Mouse (Mus musculus) embryonic facial prominence, embryonic 15.5 days (tissue): ENCODE results near the gene Pcdh9. TPM values are rescaled to one million over a fixed set of nuclear protein-coding genes. Genes with fewer than 3 reads are reported as not detected.

Experiments
- ATAC-seq: fragments of 200-750 bp; cut with Nextera tagmentation; 2 replicates; pipeline ENCODE4 v1.8.0; 2017; ENCODE audit warnings: low read depth, moderate TSS enrichment; ENCODE audit not compliant: insufficient number of reproducible peaks, low FRiP score, low TSS enrichment
- H3K27ac ChIP-seq: fragments of 300-500 bp; sonication (generic); replicated peaks from 2 replicates; pipeline ENCODE4 v1.5.1; 2015; ENCODE audit warnings: mild to moderate bottlenecking, inconsistent platforms
- H3K27me3 ChIP-seq: fragments of 300-500 bp; sonication (generic); 2 replicates; pipeline ENCODE4 v1.6.1; 2015; ENCODE audit warnings: inconsistent platforms
- H3K36me3 ChIP-seq: fragments of 300-500 bp; sonication (generic); 2 replicates; pipeline ENCODE4 v1.6.1; 2015; ENCODE audit warnings: mild to moderate bottlenecking, inconsistent platforms
- H3K4me1 ChIP-seq: fragments of 300-500 bp; sonication (generic); 2 replicates; pipeline ENCODE4 v1.6.1; 2015; ENCODE audit warnings: inconsistent platforms
- H3K4me2 ChIP-seq: fragments of 300-500 bp; sonication (generic); replicated peaks from 2 replicates; pipeline ENCODE4 v1.6.1; 2015; ENCODE audit warnings: mild to moderate bottlenecking, inconsistent platforms
- H3K4me3 ChIP-seq: fragments of 300-500 bp; sonication (generic); replicated peaks from 2 replicates; pipeline ENCODE4 v1.5.1; 2015; ENCODE audit warnings: mild to moderate bottlenecking, inconsistent platforms
- H3K9ac ChIP-seq: fragments of 300-500 bp; sonication (generic); 2 replicates; pipeline ENCODE4 v1.6.1; 2015; ENCODE audit warnings: inconsistent platforms
- H3K9me3 ChIP-seq: fragments of 300-500 bp; sonication (generic); replicated peaks from 2 replicates; pipeline ENCODE4 v1.6.1; 2016; ENCODE audit warnings: inconsistent platforms
- WGBS: fragments of 180-500 bp; shearing (Covaris S2); methylation state at CpG from one replicate; pipeline ENCODE4 v1.1.7; 2015; 5-methylcytosine and 5-hydroxymethylcytosine counted together
- polyA plus RNA-seq: library from polyadenylated mRNA; unstranded; fragments of >200 nt; fragmentation: Nextera tagmentation; extraction: Ambion mirVana; gene quantifications from 2 replicates; pipeline ENCODE4 v1.2.1, GENCODE M21; 2015

The Pcdh9 gene
- polyA plus RNA-seq, 1 experiment from 2014 or later: 58.5 TPM

DNA sequence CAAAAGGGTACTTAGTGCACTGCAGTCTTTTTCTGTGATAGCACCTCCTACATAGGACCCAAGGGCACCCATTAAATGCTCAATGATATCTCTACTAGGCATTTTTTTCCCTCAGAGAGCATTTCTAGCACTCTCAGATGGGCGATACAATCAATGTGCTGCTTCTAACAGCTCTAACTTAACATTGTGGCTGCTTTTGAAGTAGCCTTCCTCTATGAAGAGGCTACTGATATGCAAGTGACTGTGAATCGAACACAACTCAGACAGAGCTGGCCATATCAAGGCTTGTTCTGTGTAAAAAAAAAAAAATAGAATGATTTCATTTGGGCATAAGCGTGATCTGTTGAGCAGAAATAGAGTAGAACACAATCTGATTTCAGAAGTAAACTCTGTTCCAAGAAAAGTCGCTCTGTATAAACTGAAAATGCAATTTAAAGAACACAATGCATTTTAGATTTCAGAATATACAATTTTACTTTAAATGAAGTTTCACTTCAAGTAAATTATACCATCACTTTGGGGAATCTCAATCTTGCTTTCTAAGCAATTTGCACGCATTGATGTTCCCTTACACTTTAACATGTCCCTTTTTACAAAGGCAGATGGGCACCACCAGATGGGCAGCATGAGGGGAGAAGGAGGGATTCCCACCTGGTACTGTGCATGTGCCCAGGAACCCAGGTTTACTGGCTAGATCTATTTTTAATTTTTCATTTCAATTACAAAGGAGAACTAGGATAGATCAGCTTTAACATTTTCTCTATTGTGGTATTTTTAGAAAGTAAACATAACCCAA, 215.0 kb downstream of the Pcdh9 start:
- Histone ChIP-seq H3K27me3 (no peaks in the 10 kb centered on the region), H3K9ac (no peak overlapping the region), H3K36me3 (no peaks in the 10 kb centered on the region), H3K9me3 (no peaks in the 10 kb centered on the region), H3K27ac (no peak overlapping the region), H3K4me1 (no peaks in the 10 kb centered on the region), H3K4me3 (no peak overlapping the region), H3K4me2 (no peak overlapping the region)
- ATAC-seq: no peak
- 87% methylated on average over 5 of the region's 5 CpGs for WGBS

GRCm38 (mm10) chr14:93653986-93654757, 236.3 kb downstream of the Pcdh9 start:
- Histone ChIP-seq H3K36me3 (no peaks in the 10 kb centered on the region), H3K27me3 (no peaks in the 10 kb centered on the region), H3K4me3 (no peak overlapping the region), H3K4me1 (no peaks in the 10 kb centered on the region), H3K9ac (no peak overlapping the region), H3K4me2 (no peak overlapping the region), H3K27ac (no peak overlapping the region), H3K9me3 (no peaks in the 10 kb centered on the region)
- WGBS: 61% methylated on average over 9 of the region's 9 CpGs
- ATAC-seq: no peak

DNA sequence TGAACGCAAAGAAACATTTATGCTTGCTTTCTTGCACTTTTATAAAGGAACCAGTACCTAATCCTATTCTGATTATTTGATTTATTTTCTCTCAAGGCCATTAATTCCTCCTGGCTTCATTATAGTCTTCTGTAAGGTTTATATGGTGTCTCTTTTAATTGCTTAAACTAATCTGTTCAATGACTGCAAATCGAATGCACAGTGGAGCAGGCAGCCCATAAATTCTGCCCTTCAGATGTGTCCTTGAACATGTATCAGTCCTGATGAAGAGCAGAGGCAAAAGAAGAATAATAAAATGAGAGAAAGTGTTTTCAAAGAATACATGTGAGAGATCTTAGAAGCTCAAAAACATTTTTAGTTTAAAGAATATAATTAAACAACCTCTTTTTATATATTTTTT, 263.2 kb downstream of the Pcdh9 start:
- Histone ChIP-seq H3K9ac (no peak overlapping the region), H3K9me3 (no peaks in the 10 kb centered on the region), H3K27me3 (no peaks in the 10 kb centered on the region), H3K4me2 (no peak overlapping the region), H3K4me3 (no peak overlapping the region), H3K36me3 (no peaks in the 10 kb centered on the region), H3K4me1 (no peaks in the 10 kb centered on the region), H3K27ac (no peak overlapping the region)
- ATAC-seq: no peak
- WGBS: 72% methylated on average over 2 of the region's 2 CpGs

- Histone ChIP-seq H3K9me3 (no peaks in the 10 kb centered on the region), H3K9ac (no peak overlapping the region), H3K27ac (no peak overlapping the region), H3K27me3 (no peaks in the 10 kb centered on the region), H3K4me1 (no peaks in the 10 kb centered on the region), H3K36me3 (no peaks in the 10 kb centered on the region), H3K4me3 (no peak overlapping the region), H3K4me2 (no peak overlapping the region)
- no peak for ATAC-seq
- WGBS: 90% methylated on average over 1 of the region's 1 CpGs
Measured at GRCm38 (mm10) chr14:93624144-93624543, 266.3 kb downstream of the Pcdh9 start.

GRCm38 (mm10) chr14:93621211-93621610, 269.3 kb downstream of the Pcdh9 start:
- Histone ChIP-seq H3K27ac (no peak overlapping the region), H3K27me3 (no peaks in the 10 kb centered on the region), H3K4me3 (no peak overlapping the region), H3K36me3 (no peaks in the 10 kb centered on the region), H3K9me3 (no peaks in the 10 kb centered on the region), H3K9ac (no peak overlapping the region), H3K4me1 (no peaks in the 10 kb centered on the region), H3K4me2 (no peak overlapping the region)
- WGBS: 46% methylated on average over 9 of the region's 9 CpGs
- ATAC-seq: no peak

GRCm38 (mm10) chr14:93607546-93607945, 282.9 kb downstream of the Pcdh9 start:
- no peaks in the 10 kb centered on the region for H3K4me1 ChIP-seq
- WGBS: 87% methylated on average over 3 of the region's 3 CpGs

GRCm38 (mm10) chr14:93599997-93600396, 290.5 kb downstream of the Pcdh9 start:
- Histone ChIP-seq H3K27me3 (no peaks in the 10 kb centered on the region), H3K4me1 (no peaks in the 10 kb centered on the region), H3K9me3 (no peaks in the 10 kb centered on the region), H3K27ac (no peak overlapping the region), H3K36me3 (no peaks in the 10 kb centered on the region), H3K4me3 (no peak overlapping the region), H3K9ac (no peak overlapping the region), H3K4me2 (no peak overlapping the region)
- no peak for ATAC-seq
- 56% methylated on average over 4 of the region's 4 CpGs for WGBS

More at GRCm38 (mm10) chr14:93607546-93607945, 282.9 kb downstream of the Pcdh9 start:
- H3K4me2 ChIP-seq: no peak overlapping the region
- H3K27ac ChIP-seq: no peak overlapping the region
- H3K27me3 ChIP-seq: no peaks in the 10 kb centered on the region
- H3K4me3 ChIP-seq: no peak overlapping the region
- H3K9ac ChIP-seq: no peak overlapping the region
- no peak for ATAC-seq
- H3K9me3 ChIP-seq: no peaks in the 10 kb centered on the region
- H3K36me3 ChIP-seq: no peaks in the 10 kb centered on the region

- no peak overlapping the region for H3K4me3 ChIP-seq
- H3K27me3 ChIP-seq: no peaks in the 10 kb centered on the region
- no peak for ATAC-seq
- no peaks in the 10 kb centered on the region for H3K36me3 ChIP-seq
- no peaks in the 10 kb centered on the region for H3K9me3 ChIP-seq
- H3K27ac ChIP-seq: no peak overlapping the region
- H3K4me2 ChIP-seq: no peak overlapping the region
- H3K4me1 ChIP-seq: no peaks in the 10 kb centered on the region
- no peak overlapping the region for H3K9ac ChIP-seq
- 67% methylated on average over 3 of the region's 3 CpGs for WGBS
Measured at GRCm38 (mm10) chr14:93585432-93586024, 305.0 kb downstream of the Pcdh9 start.

DNA sequence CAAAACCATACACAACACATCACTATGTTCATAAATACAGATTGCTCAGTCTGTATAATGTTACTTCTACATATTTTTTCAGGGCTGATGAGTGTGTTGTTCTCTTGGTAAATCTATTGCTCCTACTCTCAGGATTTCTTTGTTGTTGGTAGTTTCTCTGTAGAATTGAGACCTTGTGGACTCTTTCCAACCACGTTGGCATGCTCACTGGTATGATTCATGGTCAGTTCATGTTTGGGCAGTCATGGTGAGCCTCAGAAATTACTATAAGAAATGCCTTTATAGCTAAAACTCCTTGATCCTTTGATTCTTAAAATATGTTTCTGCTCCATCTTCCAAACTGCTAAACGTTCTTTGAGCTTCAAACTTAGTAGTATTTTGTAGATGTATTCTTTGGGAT, 326.1 kb downstream of the Pcdh9 start:
- Histone ChIP-seq H3K4me1 (no peaks in the 10 kb centered on the region), H3K36me3 (no peaks in the 10 kb centered on the region), H3K9ac (no peak overlapping the region), H3K27ac (no peak overlapping the region), H3K4me3 (no peak overlapping the region), H3K4me2 (no peak overlapping the region), H3K27me3 (no peaks in the 10 kb centered on the region), H3K9me3 (no peaks in the 10 kb centered on the region)
- WGBS: 70% methylated on average over 2 of the region's 2 CpGs
- no peak for ATAC-seq

- Histone ChIP-seq H3K27ac (no peak overlapping the region), H3K9me3 (no peaks in the 10 kb centered on the region), H3K4me3 (no peak overlapping the region), H3K27me3 (no peaks in the 10 kb centered on the region), H3K4me2 (no peak overlapping the region), H3K9ac (no peak overlapping the region), H3K36me3 (no peaks in the 10 kb centered on the region), H3K4me1 (no peaks in the 10 kb centered on the region)
- ATAC-seq: no peak
- 74% methylated on average over 1 of the region's 1 CpGs for WGBS
Measured at GRCm38 (mm10) chr14:93561577-93561976, 328.9 kb downstream of the Pcdh9 start.

GRCm38 (mm10) chr14:93553771-93554170, 336.7 kb downstream of the Pcdh9 start:
- no peak overlapping the region for H3K4me3 ChIP-seq
- 39% methylated on average over 3 of the region's 3 CpGs for WGBS

More at GRCm38 (mm10) chr14:93553771-93554170, 336.7 kb downstream of the Pcdh9 start:
- Histone ChIP-seq H3K27ac (no peak overlapping the region), H3K36me3 (no peaks in the 10 kb centered on the region), H3K27me3 (no peaks in the 10 kb centered on the region), H3K4me1 (no peaks in the 10 kb centered on the region), H3K9ac (no peak overlapping the region), H3K9me3 (no peaks in the 10 kb centered on the region), H3K4me2 (no peak overlapping the region)
- ATAC-seq: no peak
